Mouse (Mus musculus) intestine, postnatal 0 days (tissue): Measurements from ENCODE around the gene 6720489N17Rik. TPM values are rescaled to one million over a fixed set of nuclear protein-coding genes. Genes with fewer than 3 reads are reported as not detected.
A peak's percentile ranks its signal among the peaks of the same experiment; 100 is the strongest.
"Not testable (repeated sequence)": the region's sequence is repeated elsewhere in the genome, so short reads cannot be mapped to it uniquely, and the experiment has no call there.

Experiments
- ATAC-seq: fragments of 200-750 bp; cut with Nextera tagmentation; 2 replicates; pipeline ENCODE4 v1.8.0; 2017; ENCODE audit warnings: mild to moderate bottlenecking, moderate TSS enrichment, moderate library complexity
- H3K27ac ChIP-seq: fragments of 300-500 bp; sonication (generic); 2 replicates; pipeline ENCODE4 v1.5.1; 2014; ENCODE audit warnings: mild to moderate bottlenecking, low read depth, low read length, moderate library complexity
- H3K27me3 ChIP-seq: fragments of 300-500 bp; sonication (generic); replicated peaks from 2 replicates; pipeline ENCODE4 v1.6.1; 2014; ENCODE audit warnings: low read length, mixed read lengths; ENCODE audit not compliant: control insufficient read depth, insufficient read depth
- H3K36me3 ChIP-seq: fragments of 300-500 bp; sonication (generic); 2 replicates; pipeline ENCODE4 v1.6.1; 2014; ENCODE audit warnings: mild to moderate bottlenecking, moderate library complexity; ENCODE audit not compliant: control insufficient read depth, insufficient read depth
- H3K4me1 ChIP-seq: fragments of 300-500 bp; sonication (generic); replicated peaks from 2 replicates; pipeline ENCODE4 v1.6.1; 2014; ENCODE audit warnings: antibody characterized with exemption, low read length, mixed read lengths; ENCODE audit not compliant: control insufficient read depth, insufficient read depth
- H3K4me2 ChIP-seq: fragments of 300-500 bp; sonication (generic); replicated peaks from 2 replicates; pipeline ENCODE4 v1.6.1; 2014; ENCODE audit warnings: low read depth, mild to moderate bottlenecking, moderate library complexity
- H3K4me3 ChIP-seq: fragments of 300-500 bp; sonication (generic); 2 replicates; pipeline ENCODE4 v1.5.1; 2014; ENCODE audit warnings: low read depth, low read length
- H3K9ac ChIP-seq: fragments of 300-500 bp; sonication (generic); 2 replicates; pipeline ENCODE4 v1.6.1; 2014; ENCODE audit warnings: mild to moderate bottlenecking, low read depth, low read length
- H3K9me3 ChIP-seq: fragments of 300-500 bp; sonication (generic); 2 replicates; pipeline ENCODE4 v1.6.1; 2016; ENCODE audit warnings: mixed run types; ENCODE audit not compliant: control insufficient read depth
- CTCF ChIP-seq: sonication (generic); IDR thresholded peaks from 2 replicates; pipeline ENCODE4 v1.5.1; 2016; ENCODE audit warnings: low read depth, mild to moderate bottlenecking, control low read depth, antibody characterized with exemption, moderate library complexity
- WGBS: fragments of 180-500 bp; shearing (Covaris S2); extraction: QIAGEN DNeasy Blood & Tissue Kit; methylation state at CpG from one replicate; pipeline ENCODE4 v1.1.7; 2014; 5-methylcytosine and 5-hydroxymethylcytosine counted together
- polyA plus RNA-seq: library from polyadenylated mRNA; unstranded; fragments of >200 nt; fragmentation: Nextera tagmentation; extraction: Ambion mirVana; gene quantifications from 2 replicates; pipeline ENCODE4 v1.2.1, GENCODE M21; 2015

6720489N17Rik gene
- polyA plus RNA-seq = 1.7 and 2.8 TPM in 2 replicates

DNA sequence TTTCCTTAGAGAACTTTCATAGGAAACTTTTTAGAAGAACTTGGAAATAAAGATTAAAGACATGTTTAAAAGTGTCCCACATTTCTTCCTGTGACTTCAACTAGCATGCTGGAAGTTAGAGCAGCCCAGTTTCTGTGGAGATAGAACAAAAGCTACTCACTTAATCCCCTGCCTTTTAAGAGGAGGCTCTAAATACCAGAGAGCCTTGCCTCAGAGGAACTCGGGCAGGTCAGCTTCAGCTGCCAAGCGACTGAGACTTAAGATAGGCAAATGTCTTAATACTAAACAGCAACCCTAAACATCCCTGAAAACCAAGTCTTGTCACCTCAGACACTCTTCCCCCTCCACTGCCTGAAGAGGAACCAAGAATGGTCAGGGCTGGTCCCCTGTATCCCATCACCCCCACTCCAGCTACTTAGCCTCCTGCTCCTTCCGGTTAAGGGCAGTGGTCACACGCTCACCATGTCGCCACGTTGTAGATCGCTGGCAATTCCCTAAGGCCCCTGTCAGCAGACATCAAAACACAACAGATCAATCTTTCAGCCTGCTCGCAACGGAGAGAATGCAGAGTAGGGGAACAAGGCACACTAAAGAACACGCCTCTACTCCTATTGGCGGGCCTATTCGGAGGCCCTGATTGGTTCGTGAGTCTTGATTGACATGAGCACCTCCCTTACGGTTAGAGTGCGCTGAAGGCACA is at the start of gene 6720489N17Rik:
Gene 6720489N17Rik (minus strand): TSS at position 606 of the 700 bp plus-strand sequence.
- WGBS = under 1% methylated on average over 15 of the region's 15 CpGs
- not testable (repeated sequence) for H3K4me1 ChIP-seq, H3K9me3 ChIP-seq, H3K27me3 ChIP-seq, H3K36me3 ChIP-seq, H3K27ac ChIP-seq
- H3K4me3 ChIP-seq = peak within 1 kb of the TSS; percentile 47
- peak within 1 kb of the TSS; percentile 72 for H3K4me2 ChIP-seq
- H3K9ac ChIP-seq = peak within 1 kb of the TSS; percentile 17; the same call in 1 of the 2 replicates
- ATAC-seq = peak; percentile 99

DNA sequence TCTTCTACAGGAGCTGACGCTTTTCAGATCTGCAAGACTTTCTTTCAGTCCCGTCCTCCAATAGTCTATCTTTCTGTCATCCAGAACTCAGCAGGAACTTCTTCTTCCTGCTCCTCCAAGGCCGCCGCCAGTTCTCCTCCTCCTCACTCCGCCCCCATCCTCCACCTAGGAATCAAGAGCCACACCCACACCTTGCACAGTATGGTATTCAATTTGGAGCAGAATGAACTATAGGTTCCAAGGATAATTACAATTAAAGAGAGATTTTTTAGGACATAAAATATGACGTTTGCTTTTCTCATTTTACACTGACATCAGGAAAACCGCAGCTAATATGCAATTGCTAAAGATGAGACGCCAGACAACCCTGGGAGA is 29.4 kb upstream of the 6720489N17Rik start:
- H3K4me1 ChIP-seq = no peaks in the 10 kb centered on the region
- H3K4me2 ChIP-seq = peak overlapping the region; percentile 68
- peak overlapping the region; percentile 46 for H3K4me3 ChIP-seq
- peak overlapping the region; percentile 35; the same call in 1 of the 2 replicates for H3K9ac ChIP-seq
- 19% methylated on average over 8 of the region's 8 CpGs for WGBS
- no peak for TF ChIP-seq CTCF
- ATAC-seq = peak; percentile 87
- H3K27me3 ChIP-seq = no peaks in the 10 kb centered on the region
- H3K27ac ChIP-seq = no peak overlapping the region
- no peaks in the 10 kb centered on the region for H3K9me3 ChIP-seq
- H3K36me3 ChIP-seq = no peaks in the 10 kb centered on the region

DNA sequence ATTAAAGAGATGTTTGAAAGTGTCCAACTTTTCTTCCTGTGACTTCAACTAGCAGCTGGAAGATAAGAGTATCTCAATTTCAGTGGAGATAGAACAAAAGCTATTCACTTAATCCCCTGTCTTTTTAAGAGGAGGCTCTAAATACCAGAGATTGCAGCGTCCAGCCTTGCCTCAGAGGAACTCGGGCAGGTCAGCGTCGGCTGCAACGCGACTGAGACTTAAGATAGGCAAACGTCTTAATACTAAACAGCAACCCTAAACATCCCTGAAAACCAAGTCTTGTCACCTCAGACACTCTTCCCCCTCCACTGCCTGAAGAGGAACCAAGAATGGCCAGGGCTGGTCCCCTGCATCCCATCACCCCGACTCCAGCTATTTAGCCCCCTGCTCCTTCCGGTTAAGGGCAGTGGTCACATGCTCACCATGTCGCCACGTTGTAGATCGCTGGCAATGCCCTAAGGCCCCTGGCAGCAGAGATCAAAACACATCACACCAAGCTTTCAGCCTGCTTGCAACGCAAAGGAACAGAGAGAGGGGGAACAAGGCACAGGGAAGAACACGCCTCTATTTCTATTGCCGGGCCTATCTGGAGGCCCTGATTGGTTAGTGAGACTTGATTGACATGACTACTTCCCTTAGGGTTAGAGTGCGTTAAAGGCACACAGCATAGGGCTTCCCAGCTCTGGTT is 28.8 kb upstream of the 6720489N17Rik start:
- H3K4me1 ChIP-seq, H3K27ac ChIP-seq, H3K9me3 ChIP-seq, H3K36me3 ChIP-seq, H3K27me3 ChIP-seq: not testable (repeated sequence)
- peak overlapping the region; percentile 68 for H3K4me2 ChIP-seq
- peak overlapping the region; percentile 35; the same call in 1 of the 2 replicates for H3K9ac ChIP-seq
- H3K4me3 ChIP-seq = peak overlapping the region; percentile 46
- peak; percentile 100 for ATAC-seq
- 3% methylated on average over 16 of the region's 16 CpGs for WGBS

DNA sequence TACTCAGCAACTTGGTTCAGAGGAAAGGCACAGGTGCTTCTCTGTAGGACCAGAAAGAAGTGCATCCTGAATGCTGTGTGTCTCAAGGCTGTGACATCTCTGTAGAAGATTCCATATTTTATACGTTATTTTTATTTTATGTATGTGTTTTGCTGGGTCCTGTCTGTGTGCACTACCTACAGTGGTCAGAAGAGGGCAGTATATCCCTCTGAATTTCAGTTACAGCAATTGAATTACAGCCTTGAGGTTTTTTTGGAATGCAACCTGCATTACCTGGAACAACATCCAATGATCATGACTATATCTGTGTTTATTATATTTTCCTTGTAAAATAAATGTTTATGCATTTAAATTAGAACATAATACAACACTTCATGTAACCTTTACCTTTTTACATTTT is 3.1 kb upstream of the 6720489N17Rik start:
- not testable (repeated sequence) for H3K4me2 ChIP-seq, ATAC-seq, H3K4me1 ChIP-seq, H3K9ac ChIP-seq, H3K4me3 ChIP-seq, H3K27ac ChIP-seq, H3K36me3 ChIP-seq, H3K27me3 ChIP-seq, H3K9me3 ChIP-seq
- WGBS = 43% methylated on average over 1 of the region's 1 CpGs
- peak; percentile 73 for TF ChIP-seq CTCF

DNA sequence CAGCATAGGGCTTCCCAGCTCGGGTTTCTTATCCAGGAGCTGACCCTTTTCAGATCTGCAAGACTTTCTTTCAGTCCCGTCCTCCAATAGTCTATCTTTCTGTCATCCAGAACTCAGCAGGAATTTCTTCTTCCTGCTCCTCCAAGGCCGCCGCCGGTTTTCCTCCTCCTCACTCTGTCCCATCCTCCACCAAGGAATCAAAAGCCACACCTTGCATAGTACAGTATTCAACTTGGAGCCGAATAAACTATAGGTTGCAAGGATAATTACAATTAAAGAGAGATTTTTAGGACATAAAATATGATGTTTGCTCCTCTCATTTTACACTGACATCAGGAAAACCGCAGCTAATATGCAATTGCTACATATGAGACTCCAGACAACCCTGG is 289 bp upstream of the 6720489N17Rik start:
- not testable (repeated sequence) for H3K27me3 ChIP-seq, H3K4me1 ChIP-seq, H3K36me3 ChIP-seq, H3K9ac ChIP-seq, H3K27ac ChIP-seq, H3K9me3 ChIP-seq
- ATAC-seq = peak; percentile 63
- Histone ChIP-seq H3K4me3 (peak overlapping the region; percentile 47), H3K4me2 (peak overlapping the region; percentile 72)
- WGBS = 6% methylated on average over 7 of the region's 7 CpGs

DNA sequence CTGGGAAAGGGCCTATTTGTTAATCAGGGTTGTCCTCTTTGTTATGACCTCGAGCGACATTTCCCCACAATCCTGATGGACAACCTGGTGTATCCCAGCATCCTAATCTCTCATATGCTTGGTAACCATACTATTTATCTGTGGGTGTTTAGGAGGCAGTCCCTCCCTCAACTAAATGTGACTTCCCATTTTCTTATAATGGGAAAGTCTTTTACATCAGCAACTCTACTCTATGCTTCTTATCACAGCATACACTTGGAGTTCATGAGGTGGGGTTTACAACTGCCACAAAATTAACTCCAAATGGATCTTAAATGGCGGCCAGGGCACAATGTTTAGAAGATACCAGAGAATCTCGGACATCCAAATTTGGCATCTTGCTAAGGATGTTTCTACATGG is 6.5 kb downstream of the 6720489N17Rik start:
- not testable (repeated sequence) for H3K27me3 ChIP-seq, H3K4me3 ChIP-seq, H3K36me3 ChIP-seq, H3K4me2 ChIP-seq, H3K9me3 ChIP-seq, H3K9ac ChIP-seq, ATAC-seq, H3K4me1 ChIP-seq, H3K27ac ChIP-seq
- 92% methylated on average over 4 of the region's 4 CpGs for WGBS

DNA sequence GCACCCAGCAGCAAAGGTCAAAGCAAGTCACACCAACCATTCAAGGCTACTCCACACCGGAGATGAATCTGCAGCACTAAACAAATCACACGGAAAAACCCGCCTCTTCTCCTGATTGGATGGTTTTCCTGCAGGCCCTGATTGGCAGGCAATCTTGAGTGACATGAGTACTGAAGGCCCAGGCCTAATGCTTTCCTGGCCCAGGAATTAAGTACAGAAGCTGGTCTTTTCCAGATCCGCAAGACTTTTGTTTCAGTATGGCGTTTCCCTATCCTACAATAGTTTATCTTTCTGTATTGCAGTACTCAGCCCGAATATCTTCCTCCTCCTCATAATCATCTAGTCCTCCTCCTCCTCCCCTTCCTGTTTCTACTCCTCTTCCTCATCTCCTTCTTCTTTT is 52.9 kb downstream of the 6720489N17Rik start, which contains the start of gene Zfp934:
Gene Zfp934 (minus strand): TSS at position 101 of the 400 bp plus-strand sequence.
- not testable (repeated sequence) for H3K4me1 ChIP-seq, H3K4me2 ChIP-seq, H3K27ac ChIP-seq, ATAC-seq, H3K9me3 ChIP-seq, H3K27me3 ChIP-seq, H3K4me3 ChIP-seq, H3K36me3 ChIP-seq, H3K9ac ChIP-seq
- WGBS = 92% methylated on average over 3 of the region's 6 CpGs
